Mouse (Mus musculus) hindlimb bud, embryonic 11.5 days (tissue): ENCODE results near the gene Sphk1.

Experiments used
- DNase-seq: peaks from one replicate; pipeline ENCODE4 v3.0.0-alpha.2; 2012; ENCODE audit warnings: low read depth, low spot score; ENCODE audit errors: extremely low spot score

The Sphk1 gene

DNA sequence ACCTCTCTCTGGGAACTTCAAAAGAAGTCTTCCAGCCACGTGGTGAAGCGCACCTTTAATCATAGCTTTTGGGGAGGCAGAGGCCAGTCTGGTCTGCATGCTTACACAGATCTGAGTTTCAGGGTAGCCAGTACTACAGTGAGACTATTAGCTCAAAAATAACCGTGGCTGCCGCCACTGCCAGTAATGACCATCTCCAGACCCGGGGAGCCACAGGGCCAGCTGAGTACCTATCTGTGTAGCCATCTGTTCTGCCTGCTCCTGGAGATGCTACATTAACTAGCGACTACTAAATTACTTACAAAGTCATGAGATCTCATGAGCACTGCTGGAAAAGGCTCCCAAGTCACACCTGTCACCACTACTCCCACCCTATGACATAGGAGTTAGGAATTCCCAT, 44.3 kb downstream of the Sphk1 start:
- no peak for DNase-seq

DNA sequence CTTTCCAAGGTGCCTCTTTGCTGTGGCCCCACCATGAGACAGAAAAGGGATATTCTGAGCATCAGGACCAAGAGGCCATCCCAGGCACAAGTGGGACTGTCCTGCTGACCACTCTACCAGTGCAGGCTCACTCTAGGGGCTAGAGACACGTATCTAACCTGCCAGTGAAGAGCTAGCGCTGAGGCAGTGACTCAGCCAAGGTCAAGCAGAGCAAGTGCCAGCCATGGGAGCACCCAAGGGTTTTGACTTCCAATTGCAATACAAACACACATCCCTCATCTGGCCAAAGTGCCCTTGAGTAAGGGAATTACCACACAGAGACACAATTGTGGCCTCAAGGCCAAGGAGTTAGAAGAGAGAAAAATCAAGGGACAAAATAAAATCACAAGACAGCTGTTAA, 44.7 kb downstream of the Sphk1 start:
- DNase-seq, result no peak

DNA sequence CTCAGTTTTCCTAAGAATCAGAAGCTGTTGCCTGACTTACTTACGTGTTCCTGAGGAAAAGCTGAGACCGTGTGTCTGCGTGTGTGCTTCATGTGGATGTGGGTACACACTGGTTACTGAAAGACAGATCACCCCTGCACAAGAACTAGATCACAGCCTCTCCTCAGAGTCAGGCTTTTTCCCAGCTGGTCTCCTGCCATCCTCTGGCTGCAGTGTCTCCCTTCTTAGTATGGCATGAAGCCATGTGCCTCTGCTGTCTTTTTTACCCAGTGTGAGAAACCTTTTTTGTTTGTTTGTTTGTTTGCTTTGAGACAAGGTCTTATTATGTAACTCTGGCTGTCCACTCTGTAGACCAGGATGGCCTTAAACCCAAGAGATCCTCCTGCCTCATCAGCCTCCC, 48.6 kb downstream of the Sphk1 start:
- no peak for DNase-seq

DNA sequence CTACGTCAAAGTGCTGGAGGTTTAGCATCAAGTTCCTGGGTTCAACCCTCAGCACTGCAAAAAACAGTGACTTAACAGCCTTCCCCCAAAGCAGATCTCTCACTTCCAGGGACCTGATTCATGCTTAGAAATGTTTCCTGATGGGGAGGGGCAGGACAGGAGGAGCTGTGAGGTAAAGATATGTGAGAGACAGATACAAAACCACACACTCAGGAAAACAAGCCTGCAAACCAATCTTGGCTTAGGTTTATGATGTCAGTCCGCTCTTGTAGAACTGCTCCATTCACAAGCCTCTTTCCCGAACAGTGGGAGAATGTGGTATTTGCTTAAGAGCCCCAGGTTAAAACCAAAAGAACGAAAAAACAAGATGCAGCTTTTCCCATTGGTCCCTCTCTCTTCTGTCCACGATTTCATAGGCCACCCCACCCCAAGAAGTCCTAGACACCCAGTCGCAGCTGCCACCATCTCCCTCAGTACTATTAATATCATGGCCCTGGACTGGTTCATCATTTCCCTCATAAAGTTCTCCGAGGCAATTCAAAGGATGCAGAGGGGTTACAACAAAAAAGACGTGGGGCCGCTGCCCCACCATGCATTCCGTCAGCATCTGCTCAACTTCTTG, 49.4 kb downstream of the Sphk1 start:
- no peak for DNase-seq

DNA sequence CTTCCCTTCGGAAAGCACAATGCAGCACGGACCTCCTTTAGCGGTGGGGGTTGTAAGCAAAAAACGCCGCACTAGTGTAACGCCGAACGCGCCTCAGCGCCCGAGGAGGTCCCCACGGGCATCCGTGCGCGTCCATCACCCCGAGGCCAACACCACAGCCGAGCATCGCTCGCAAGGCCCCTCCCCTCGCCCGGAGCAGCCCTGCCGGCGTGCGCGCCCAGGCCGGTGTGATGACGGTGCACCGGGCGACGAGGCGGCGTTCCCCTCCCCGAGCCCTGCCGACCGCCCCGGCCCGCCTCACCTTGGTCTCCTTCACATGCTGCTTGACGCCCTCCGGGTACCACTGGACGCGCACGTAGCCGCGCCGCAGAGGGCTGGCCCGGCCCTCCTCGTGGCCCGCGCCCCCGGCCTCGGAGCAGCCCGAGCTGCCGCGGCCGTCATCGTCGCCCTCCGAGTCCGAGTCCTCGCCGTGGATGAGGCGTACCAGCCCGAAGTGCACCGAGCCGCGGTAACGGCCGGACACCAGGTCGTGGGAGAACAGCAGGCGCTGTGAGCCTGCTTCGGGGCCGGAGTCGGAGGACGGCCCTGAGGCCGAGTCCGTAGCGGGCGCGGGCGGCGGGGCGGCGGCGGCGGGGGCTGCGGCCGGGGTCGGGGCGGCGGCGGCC, 50.1 kb downstream of the Sphk1 start:
- no peak for DNase-seq

DNA sequence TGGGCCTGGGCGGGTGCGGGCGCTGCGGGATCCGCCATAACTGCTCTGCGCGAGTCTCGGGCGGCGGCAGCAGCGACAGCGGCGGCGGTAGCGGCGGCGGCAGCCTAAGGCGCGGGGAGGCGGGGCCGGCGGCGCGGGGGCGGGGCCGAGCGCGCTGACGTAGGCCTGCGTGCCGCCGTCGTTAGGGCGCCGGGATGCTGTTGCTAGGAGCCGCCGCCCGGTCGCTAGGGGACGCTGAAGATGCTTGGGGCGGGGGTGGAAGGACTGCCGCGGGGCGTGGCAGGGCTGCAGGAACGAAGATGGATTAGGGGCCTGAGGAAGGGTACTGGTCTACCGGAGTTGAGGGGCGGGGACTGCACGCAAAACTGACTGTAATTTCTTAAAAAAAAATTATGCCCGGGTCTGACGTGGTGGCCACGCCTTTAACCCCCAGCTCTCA, 50.7 kb downstream of the Sphk1 start, which contains the start of gene Ube2o:
TSS of gene Ube2o (minus strand) at position 72 of the 439 bp plus-strand sequence.
- DNase-seq, result no peak

DNA sequence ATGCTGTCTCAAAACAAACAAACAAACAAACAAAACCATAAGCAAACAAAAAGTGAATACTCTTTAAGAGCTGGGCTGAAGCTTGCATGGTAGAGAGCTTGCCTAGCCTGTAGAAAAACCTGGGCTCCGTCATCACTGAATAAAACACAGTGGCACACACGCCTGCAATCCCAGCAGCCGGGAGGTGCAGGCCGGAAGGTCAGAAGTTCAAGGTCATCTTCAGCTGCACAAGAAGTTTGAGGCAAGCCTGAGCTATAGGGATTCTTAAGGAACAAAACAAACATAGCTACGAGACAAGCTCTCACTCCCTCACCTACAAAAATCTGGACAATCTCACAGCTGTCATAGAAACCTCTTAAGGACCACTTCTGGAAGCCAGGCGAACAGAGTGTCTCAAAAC, 55.0 kb downstream of the Sphk1 start:
- DNase-seq, result no peak
